Mouse (Mus musculus) ES-Bruce4 (cell line): ENCODE data around the gene Hoxa13. TPM values are rescaled to one million over a fixed set of nuclear protein-coding genes. Genes with fewer than 3 reads are reported as not detected.

ENCODE experiments used
- H3K27ac ChIP-seq: 2 replicates; pipeline ENCODE4 v1.5.1; 2012; ENCODE audit warnings: low read length, inconsistent platforms; ENCODE audit not compliant: insufficient read depth
- H3K27me3 ChIP-seq: 2 replicates; pipeline ENCODE4 v1.6.1; 2012; ENCODE audit warnings: mild to moderate bottlenecking, low read length, inconsistent platforms; ENCODE audit not compliant: control insufficient read depth, poor library complexity, insufficient read depth, severe bottlenecking
- H3K36me3 ChIP-seq: 2 replicates; pipeline ENCODE4 v1.6.1; 2012; ENCODE audit warnings: inconsistent platforms, mild to moderate bottlenecking, low read length, moderate library complexity; ENCODE audit not compliant: control insufficient read depth, poor library complexity, insufficient read depth, severe bottlenecking
- H3K4me1 ChIP-seq: one replicate; pipeline ENCODE4 v1.8.1; 2011; ENCODE audit warnings: low read length; ENCODE audit not compliant: control insufficient read depth, insufficient read depth
- H3K4me3 ChIP-seq: 2 replicates; pipeline ENCODE4 v1.5.1; 2011; ENCODE audit warnings: low read depth, mild to moderate bottlenecking, low read length
- H3K9ac ChIP-seq: 2 replicates; pipeline ENCODE4 v1.6.1; 2012; ENCODE audit warnings: low read depth, mild to moderate bottlenecking, inconsistent platforms; ENCODE audit not compliant: poor library complexity, severe bottlenecking
- H3K9me3 ChIP-seq: replicated peaks from 2 replicates; pipeline ENCODE4 v1.6.1; 2012; ENCODE audit warnings: mild to moderate bottlenecking, low read length, inconsistent platforms; ENCODE audit not compliant: control insufficient read depth, poor library complexity, insufficient read depth, severe bottlenecking
- CTCF ChIP-seq: IDR thresholded peaks from one replicate; pipeline ENCODE4 v1.8.1; 2011; ENCODE audit warnings: low read depth, low read length
- EP300 ChIP-seq: IDR thresholded peaks from 2 replicates; pipeline ENCODE4 v1.6.1; 2011; ENCODE audit warnings: low read depth, low read length; ENCODE audit not compliant: insufficient read depth
- POLR2A ChIP-seq: IDR thresholded peaks from one replicate; pipeline ENCODE4 v1.8.1; 2011; ENCODE audit warnings: low read length; ENCODE audit not compliant: insufficient read depth
- polyA plus RNA-seq: library from polyadenylated mRNA; stranded (reverse); fragments of >200 nt; gene quantifications from 2 replicates; pipeline ENCODE4 v1.2.4, GENCODE M21; 2011; ENCODE audit warnings: low read depth; ENCODE audit not compliant: missing spikeins, insufficient read depth, insufficient read length

The Hoxa13 gene
- polyA plus RNA-seq, 1 experiment: 0.25 TPM

GRCm38 (mm10) chr6:52224895-52225611 lies 35.6 kb downstream of the Hoxa13 start:
- no peak overlapping the region for H3K27ac ChIP-seq

GRCm38 (mm10) chr6:52223939-52224760 lies 36.5 kb downstream of the Hoxa13 start:
- no peaks in the 10 kb centered on the region for H3K36me3 ChIP-seq
- H3K27me3 ChIP-seq: peaks cover 59% of the 10 kb centered on the region
- H3K27ac ChIP-seq: no peak overlapping the region
- no peaks in the 10 kb centered on the region for H3K4me1 ChIP-seq
- no peaks in the 10 kb centered on the region for H3K9me3 ChIP-seq
- H3K9ac ChIP-seq: no peak overlapping the region
- no peak overlapping the region for H3K4me3 ChIP-seq
- TF ChIP-seq CTCF (no peak), EP300 (no peak), POLR2A (no peak)

More at GRCm38 (mm10) chr6:52224895-52225611, 35.6 kb downstream of the Hoxa13 start:
- Histone ChIP-seq H3K9me3 (no peaks in the 10 kb centered on the region), H3K4me3 (peak overlapping the region; percentile 30), H3K27me3 (peaks cover 59% of the 10 kb centered on the region), H3K36me3 (no peaks in the 10 kb centered on the region), H3K9ac (no peak overlapping the region), H3K4me1 (no peaks in the 10 kb centered on the region)
- TF ChIP-seq POLR2A: no peak
- TF ChIP-seq CTCF: no peak
- no peak for TF ChIP-seq EP300

GRCm38 (mm10) chr6:52222729-52223128 lies 38.0 kb downstream of the Hoxa13 start:
- no peak overlapping the region for H3K27ac ChIP-seq

GRCm38 (mm10) chr6:52221993-52222685 lies 38.5 kb downstream of the Hoxa13 start:
- no peak for TF ChIP-seq CTCF
- TF ChIP-seq POLR2A: no peak
- no peak for TF ChIP-seq EP300
- Histone ChIP-seq H3K36me3 (no peaks in the 10 kb centered on the region), H3K9me3 (no peaks in the 10 kb centered on the region), H3K9ac (no peak overlapping the region), H3K27ac (no peak overlapping the region), H3K4me1 (no peaks in the 10 kb centered on the region), H3K27me3 (peaks cover 61% of the 10 kb centered on the region), H3K4me3 (no peak overlapping the region)

More at GRCm38 (mm10) chr6:52222729-52223128, 38.0 kb downstream of the Hoxa13 start:
- H3K27me3 ChIP-seq: peaks cover 63% of the 10 kb centered on the region
- H3K9me3 ChIP-seq: no peaks in the 10 kb centered on the region
- no peaks in the 10 kb centered on the region for H3K36me3 ChIP-seq
- no peaks in the 10 kb centered on the region for H3K4me1 ChIP-seq
- no peak for TF ChIP-seq CTCF
- no peak for TF ChIP-seq EP300
- TF ChIP-seq POLR2A: no peak
- no peak overlapping the region for H3K9ac ChIP-seq
- no peak overlapping the region for H3K4me3 ChIP-seq

GRCm38 (mm10) chr6:52221337-52221992 lies 39.2 kb downstream of the Hoxa13 start, which contains the start of gene Hoxa7:
Hoxa7 (minus strand) TSS chr6:52221854.
- no peak for TF ChIP-seq POLR2A
- TF ChIP-seq EP300: no peak
- peak; percentile 86 for TF ChIP-seq CTCF
- Histone ChIP-seq H3K9ac (peak within 1 kb of the TSS; percentile 23), H3K27me3 (peaks cover 61% of the 10 kb centered on the region), H3K9me3 (no peaks in the 10 kb centered on the region), H3K36me3 (no peaks in the 10 kb centered on the region), H3K4me1 (no peaks in the 10 kb centered on the region), H3K4me3 (peak within 1 kb of the TSS; percentile 72), H3K27ac (no peak within 1 kb of the TSS)
